ENCODE assay signal across 16 mouse cellular contexts in the genomic region with DNA sequence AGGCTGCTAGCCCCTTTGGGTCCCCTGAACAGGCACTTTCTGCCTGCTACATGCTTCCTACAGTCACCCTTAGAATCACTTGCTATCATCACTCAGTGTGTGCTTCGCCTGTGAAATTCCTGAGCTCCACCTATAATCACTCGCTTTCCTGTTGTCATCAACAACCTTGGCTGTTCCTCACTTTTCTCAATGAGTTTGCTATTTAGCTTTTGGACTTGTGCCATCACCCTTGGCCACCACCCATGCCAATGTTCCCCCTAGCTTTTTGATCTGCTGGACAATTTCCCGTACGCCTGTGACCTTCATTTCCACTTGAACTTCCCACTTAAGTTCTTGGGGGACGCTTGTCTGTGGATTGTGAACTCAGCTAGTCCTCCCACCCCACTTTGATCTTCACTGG.
A peak's percentile ranks its signal among the peaks of the same experiment; 100 is the strongest.
DNase-seq lines count a peak whose midpoint lies in the region; ATAC-seq and TF ChIP-seq lines count a peak whose summit lies in the region.
"Had no signal": no experiment of that assay in that cellular context is flagged by ENCODE, and none has a peak within 500 bp of the region (broad histone marks: within the 10 kb centered on the region; RNA-seq: fewer than 3 reads in every experiment).

No protein-coding gene starts in this region.

- intact Hi-C loops in gastrocnemius, adult 2 months (cut with DNase I) = no loop called here
- intact Hi-C loops in gastrocnemius, postnatal 14 days (cut with DNase I; ENCODE audit: low total_unique reads) = no loop called here
- intact Hi-C loops in heart, postnatal 10 days (cut with DNase I) = no loop called here

- H3K36me3 ChIP-seq in kidney, embryonic 15.5 days = no peaks in the 10 kb centered on the region
- H3K36me3 ChIP-seq in hindbrain, embryonic 11.5 days (ENCODE audit: control insufficient read depth, insufficient read depth, low read length) = no peaks in the 10 kb centered on the region
- H3K36me3 ChIP-seq: midbrain, embryonic 15.5 days had no signal

- no peaks in the 10 kb centered on the region for H3K27me3 ChIP-seq in kidney, embryonic 15.5 days
- no peaks in the 10 kb centered on the region for H3K27me3 ChIP-seq in hindbrain, embryonic 11.5 days (ENCODE audit: control insufficient read depth, insufficient read depth, low read length)
- H3K27me3 ChIP-seq: forebrain, embryonic 13.5 days; limb, embryonic 15.5 days; midbrain, embryonic 15.5 days had no signal

- no peaks in the 10 kb centered on the region for H3K4me1 ChIP-seq in kidney, embryonic 15.5 days
- H3K4me1 ChIP-seq in hindbrain, embryonic 11.5 days (replicated peaks; ENCODE audit: control insufficient read depth, insufficient read depth, low read length) = no peaks in the 10 kb centered on the region
- H3K4me1 ChIP-seq: forebrain, embryonic 13.5 days; midbrain, embryonic 15.5 days had no signal

- H3K4me3 ChIP-seq in gastrocnemius, adult 2 months = no peak overlapping the region
- H3K4me3 ChIP-seq in kidney, embryonic 15.5 days (replicated peaks) = no peak overlapping the region
- H3K4me3 ChIP-seq in hindbrain, embryonic 11.5 days (ENCODE audit: low read depth, low read length) = no peak overlapping the region
- H3K4me3 ChIP-seq: forebrain, embryonic 13.5 days; limb, embryonic 15.5 days; midbrain, embryonic 15.5 days had no signal

- ATAC-seq in kidney, embryonic 15.5 days (replicated peaks; ENCODE audit: low FRiP score) = no peak
- no peak for ATAC-seq in cerebellum, adult (ENCODE audit: insufficient number of reproducible peaks, low FRiP score, low TSS enrichment)
- no peak for ATAC-seq in hindbrain, embryonic 11.5 days (ENCODE audit: low FRiP score)
- ATAC-seq: forebrain, embryonic 13.5 days; hindbrain, postnatal 0 days; midbrain, embryonic 15.5 days had no signal

- no peak overlapping the region for H3K4me2 ChIP-seq in kidney, embryonic 15.5 days
- H3K4me2 ChIP-seq in hindbrain, embryonic 11.5 days (replicated peaks; ENCODE audit: low read depth, low read length) = no peak overlapping the region
- H3K4me2 ChIP-seq: forebrain, embryonic 13.5 days; limb, embryonic 15.5 days; midbrain, embryonic 15.5 days had no signal

- no peak overlapping the region for H3K9ac ChIP-seq in kidney, embryonic 15.5 days
- H3K9ac ChIP-seq in hindbrain, embryonic 11.5 days (ENCODE audit: low read depth, low read length) = no peak overlapping the region
- H3K9ac ChIP-seq: forebrain, embryonic 13.5 days; limb, embryonic 15.5 days; midbrain, embryonic 15.5 days had no signal

- no peak for TF ChIP-seq CTCF in gastrocnemius, adult 2 months (IDR thresholded peaks at IDR 0.05)

- 83% methylated on average over 5 of the region's 5 CpGs for WGBS in kidney, embryonic 15.5 days
- 92% methylated on average over 5 of the region's 5 CpGs for WGBS in hindbrain, embryonic 11.5 days

- peak; percentile 28 for DNase-seq in gastrocnemius, adult 2 months
- no peak for DNase-seq in gastrocnemius, postnatal 14 days
- DNase-seq in kidney, postnatal 36 days = peak; percentile 34 to 36
- DNase-seq in heart, adult 9 months (ENCODE audit: low spot score in 2 of 2) = peak; percentile 59 to 65
- peak; percentile 83 to 85 for DNase-seq in heart, postnatal 10 days
- no peak for DNase-seq in hindbrain, embryonic 11.5 days (ENCODE audit: low spot score)
- DNase-seq: B cell, adult 2 months; cerebellum, adult 11-12 months; cerebellum, postnatal 36 days; thymus, postnatal 25 days had no signal

- no peak overlapping the region for H3K27ac ChIP-seq in gastrocnemius, adult 2 months
- H3K27ac ChIP-seq in kidney, embryonic 15.5 days = no peak overlapping the region
- no peak overlapping the region for H3K27ac ChIP-seq in hindbrain, embryonic 11.5 days (ENCODE audit: low read depth, low read length)
- H3K27ac ChIP-seq: forebrain, embryonic 13.5 days; hindbrain, postnatal 0 days; limb, embryonic 15.5 days; midbrain, embryonic 15.5 days had no signal

- no peaks in the 10 kb centered on the region for H3K9me3 ChIP-seq in kidney, embryonic 15.5 days (replicated peaks)
- no peaks in the 10 kb centered on the region for H3K9me3 ChIP-seq in hindbrain, embryonic 11.5 days (ENCODE audit: control insufficient read depth, low read length)
- H3K9me3 ChIP-seq: forebrain, embryonic 13.5 days; limb, embryonic 15.5 days; midbrain, embryonic 15.5 days had no signal

Comparison
In these comparisons a context has a peak if more than half of its experiments do, and no peak if none do; other contexts are left out.
1. DNase-seq: peak in gastrocnemius, adult 2 months (single experiment), kidney, postnatal 36 days (2 of 2), heart, adult 9 months (2 of 2) and heart, postnatal 10 days (2 of 2); none in gastrocnemius, postnatal 14 days (single experiment) and hindbrain, embryonic 11.5 days (single experiment).